Mouse (Mus musculus): ENCODE results near the gene Traf3.

Gene Traf3

DNA sequence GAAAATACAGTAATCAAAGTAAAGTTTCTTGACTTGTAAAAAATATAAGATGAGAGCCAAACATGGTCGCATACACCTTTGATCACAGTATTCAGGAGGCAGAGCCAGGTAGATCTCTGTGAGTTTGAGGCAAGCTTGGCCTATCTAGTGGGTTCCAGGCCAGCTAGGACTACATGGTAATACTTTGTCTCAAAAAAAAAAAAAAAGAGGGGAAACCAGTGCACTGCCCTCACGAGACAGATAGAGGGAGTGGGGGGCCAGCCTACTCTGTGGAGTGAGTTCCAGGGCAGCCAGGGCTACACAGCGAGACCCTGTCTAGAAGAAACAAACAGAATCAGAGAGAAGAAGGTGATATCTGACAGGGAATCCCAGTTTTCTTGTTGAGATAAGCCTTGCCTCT lies 41.5 kb downstream of the Traf3 start:
- DNase-seq, result no peak

DNA sequence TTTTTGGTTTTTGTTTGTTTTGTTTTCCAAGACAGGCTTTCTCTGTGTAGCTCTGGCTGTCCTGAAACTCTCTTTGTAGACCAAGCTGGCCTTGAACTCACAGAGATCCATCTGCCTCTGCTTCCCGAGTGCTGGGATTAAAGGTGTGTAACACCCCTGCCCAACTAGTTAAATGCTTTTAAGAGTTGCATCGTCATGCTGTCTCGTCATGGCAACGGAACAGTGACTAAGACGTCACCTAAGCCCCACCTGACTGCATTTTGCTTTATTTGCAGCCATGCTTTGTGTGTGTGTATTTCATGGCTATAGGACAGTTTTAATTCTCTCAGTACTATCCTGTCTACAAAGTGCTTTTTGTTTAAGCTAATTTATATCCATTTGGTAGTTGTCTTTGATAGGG lies 45.6 kb downstream of the Traf3 start:
- DNase-seq, result no peak

DNA sequence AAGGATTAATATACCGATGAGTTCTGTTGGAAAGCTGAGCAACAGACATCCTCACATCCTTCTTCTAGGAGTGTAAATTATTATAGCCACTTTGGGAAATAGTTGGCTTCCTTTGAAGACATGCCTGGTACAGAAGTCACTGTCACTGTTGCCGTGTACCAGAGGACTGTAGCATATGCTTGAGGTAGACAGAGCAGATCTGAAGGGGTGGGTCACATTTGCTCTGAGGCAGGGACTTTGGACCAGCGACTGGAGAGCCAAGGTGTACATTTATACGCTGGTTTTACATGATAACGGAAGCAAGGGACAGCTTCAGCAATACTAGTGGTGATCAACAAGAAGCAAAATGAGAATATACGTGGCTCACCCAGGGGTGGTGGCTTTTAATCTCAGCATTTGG lies 52.7 kb downstream of the Traf3 start:
- DNase-seq, result no peak

DNA sequence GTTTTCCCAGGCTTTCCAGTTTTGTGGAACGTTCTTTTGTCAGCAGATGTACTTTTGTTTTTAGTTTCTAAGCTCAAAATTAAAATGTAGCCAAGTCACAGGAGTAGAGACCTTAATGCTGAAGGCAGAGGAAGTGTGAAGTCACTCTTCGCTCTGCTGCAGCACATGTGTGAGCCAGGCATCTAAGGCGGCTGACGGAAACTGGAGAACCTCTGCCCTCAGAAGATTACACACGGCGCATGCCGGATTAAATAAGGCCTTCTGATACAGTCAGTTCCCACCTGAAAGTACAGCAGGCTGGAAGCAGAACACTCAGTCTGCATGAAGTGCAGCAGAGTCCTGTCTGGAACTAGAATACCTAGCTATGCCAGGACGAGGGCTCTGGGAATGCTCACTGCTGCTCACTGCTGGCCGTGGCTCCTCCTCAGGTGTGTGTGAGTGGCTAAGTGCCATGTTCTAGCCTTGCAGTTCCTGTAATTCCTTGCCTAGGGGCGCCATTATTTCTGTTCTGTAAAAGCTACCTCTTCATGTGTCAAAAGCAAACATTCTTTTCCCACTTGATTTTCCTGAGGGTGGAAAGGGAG lies 59.1 kb downstream of the Traf3 start:
- DNase-seq, result no peak

DNA sequence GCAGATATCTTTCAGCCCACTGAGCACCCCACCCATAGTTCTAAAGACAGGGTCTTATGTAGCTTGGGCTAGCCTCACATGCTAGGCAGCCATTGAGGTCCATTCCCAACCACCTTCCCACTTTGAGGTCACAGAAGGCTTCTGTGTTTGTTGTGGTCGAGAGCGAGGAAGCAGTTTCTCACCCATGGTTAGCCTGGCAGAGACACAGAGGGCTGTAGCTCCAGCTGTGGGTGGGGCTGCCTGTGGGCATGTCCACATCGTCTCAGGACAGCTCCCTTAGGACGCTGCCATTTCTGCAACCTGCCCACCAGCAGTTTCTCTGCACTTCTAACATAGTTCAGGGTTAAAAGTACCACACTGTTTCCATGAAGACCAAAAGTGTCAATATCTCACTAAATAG lies 61.2 kb downstream of the Traf3 start:
- DNase-seq, result no peak

DNA sequence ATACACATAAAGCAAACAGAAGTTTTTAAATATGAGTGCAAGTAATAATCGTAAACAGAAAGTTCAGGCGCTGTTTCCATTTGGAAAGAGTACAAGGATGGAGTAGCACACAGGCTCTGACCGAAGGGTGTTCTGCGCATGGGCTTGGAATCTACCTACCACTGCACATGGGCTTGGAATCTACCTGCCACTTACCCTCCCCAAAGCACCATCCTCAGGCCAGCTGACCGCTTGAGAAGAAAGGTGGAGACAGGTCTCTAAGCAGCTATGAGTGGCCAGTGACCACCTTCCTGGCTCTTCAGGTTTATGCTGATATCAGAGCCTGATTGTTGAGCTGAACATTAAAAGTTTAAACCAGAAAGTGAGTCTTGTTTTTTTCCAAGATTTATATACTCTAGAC lies 62.3 kb downstream of the Traf3 start:
- DNase-seq, result no peak

DNA sequence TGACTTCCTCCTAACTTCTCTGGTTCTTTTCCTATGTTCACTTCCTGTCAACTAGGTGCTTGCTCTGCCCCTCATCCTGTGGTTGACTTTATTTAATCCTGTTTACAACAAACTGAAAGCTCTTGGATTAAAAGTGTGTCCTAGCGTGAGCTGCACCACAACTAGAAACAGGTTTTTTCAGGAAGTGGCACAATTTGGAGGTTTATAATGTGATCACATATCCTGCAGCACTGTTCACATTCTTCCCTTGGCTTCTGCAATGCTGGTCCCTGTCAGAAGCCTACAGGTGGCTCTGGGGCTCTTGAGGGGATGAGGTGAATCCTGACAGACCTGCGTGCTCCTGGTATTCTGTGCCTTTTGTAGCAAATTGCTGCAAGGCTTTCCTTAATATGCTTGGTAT lies 64.6 kb downstream of the Traf3 start:
- no peak for DNase-seq

DNA sequence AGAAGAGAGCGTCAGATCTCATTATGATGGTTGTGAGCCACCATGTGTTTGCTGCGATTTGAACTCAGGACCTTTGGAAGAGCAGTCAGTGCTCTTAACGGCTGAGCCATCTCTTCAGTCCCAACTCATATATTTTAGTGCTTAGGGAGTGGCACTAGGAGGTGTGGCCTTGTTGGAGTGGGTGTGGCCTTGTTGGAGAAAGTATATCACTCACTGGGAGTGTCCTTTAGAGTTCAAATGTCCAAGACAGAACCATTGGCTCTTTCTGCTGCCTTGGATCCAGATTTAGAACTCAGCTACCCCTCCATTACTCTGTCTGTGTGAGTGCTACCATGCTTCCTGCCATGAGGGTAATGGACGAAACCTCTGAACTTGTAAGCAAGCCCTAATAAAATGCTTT lies 67.6 kb downstream of the Traf3 start:
- no peak for DNase-seq

DNA sequence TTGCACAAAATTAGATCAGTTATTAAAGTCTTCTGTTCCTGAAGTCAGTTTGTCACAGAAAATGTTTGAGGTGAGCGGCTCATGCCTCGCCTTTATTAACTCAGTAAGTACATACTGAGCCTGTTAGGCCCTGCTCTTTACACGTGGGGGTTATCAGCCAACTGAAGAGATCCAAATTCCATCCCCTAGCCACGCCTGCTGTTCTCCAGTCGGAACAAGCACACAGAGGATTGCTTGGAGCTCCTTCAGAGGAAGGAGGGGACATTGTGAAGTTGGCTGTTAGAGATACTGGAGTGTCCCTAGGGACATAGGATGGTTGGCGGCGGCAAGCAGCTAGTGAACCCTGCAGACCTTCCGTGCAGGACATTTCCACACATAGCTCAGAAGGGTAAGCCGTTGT lies 68.2 kb downstream of the Traf3 start:
- no peak for DNase-seq

DNA sequence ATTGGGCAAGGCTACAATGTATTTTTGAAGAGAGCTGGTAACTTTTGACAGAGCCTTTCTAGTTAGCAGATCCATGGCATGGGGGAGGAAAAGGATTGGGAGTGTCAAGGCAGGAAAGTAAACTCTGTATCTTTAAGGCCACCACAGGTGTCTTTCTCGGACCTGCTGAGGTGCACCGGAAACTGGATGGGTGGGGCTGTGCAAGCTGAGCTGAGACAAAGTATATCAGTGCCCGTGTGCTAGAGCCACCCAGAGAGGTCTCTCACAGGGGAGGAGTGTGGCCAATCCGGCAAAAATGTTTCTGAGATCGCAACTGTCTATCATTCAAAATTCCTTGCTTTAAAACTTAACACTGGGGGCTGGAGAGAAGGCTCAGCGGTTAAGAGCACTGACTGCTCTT lies 69.5 kb downstream of the Traf3 start:
- no peak for DNase-seq

DNA sequence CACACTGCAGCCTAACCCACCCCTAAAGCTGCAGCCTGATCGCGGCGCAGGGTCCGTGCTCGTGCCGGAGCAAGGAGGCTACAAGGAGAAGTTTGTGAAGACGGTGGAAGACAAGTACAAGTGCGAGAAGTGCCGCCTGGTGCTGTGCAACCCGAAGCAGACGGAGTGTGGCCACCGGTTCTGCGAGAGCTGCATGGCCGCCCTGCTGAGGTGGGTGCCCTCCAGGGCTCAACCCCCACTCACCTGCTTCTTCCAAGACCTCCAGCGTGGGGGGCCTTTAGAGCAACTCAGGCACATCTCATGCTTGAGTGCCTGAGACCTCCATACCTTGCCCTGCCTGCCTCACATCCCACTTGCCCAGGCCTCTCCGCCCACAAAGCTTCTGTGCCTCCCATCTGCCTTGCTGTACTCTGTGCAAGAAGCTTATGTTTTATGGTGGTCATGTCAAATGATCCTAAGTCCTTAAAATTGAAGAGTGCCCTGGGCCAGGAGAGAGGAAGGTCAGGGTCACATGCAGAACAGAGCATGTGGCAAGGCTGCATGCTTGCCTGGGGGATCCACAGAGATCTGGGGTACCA lies 71.5 kb downstream of the Traf3 start:
- no peak for DNase-seq

DNA sequence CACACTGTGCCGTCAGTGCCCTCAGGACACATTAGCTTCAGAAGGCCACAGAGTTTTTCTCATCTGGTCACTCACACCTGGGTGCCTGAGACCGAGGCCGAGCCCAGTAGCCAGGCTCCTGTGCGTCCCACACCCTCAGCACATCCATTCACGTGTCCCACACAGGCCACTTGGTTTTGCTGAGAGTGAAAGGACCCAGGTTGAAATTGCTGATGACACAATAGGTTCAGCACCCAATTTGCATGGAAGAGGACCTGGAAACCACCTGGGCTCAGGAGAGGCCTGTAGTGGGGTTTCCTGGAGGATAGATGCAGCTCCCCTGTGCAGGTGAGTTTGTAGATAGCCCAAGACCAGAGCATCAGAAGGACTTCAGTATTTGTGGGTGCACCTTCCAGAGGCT lies 72.2 kb downstream of the Traf3 start:
- no peak for DNase-seq

DNA sequence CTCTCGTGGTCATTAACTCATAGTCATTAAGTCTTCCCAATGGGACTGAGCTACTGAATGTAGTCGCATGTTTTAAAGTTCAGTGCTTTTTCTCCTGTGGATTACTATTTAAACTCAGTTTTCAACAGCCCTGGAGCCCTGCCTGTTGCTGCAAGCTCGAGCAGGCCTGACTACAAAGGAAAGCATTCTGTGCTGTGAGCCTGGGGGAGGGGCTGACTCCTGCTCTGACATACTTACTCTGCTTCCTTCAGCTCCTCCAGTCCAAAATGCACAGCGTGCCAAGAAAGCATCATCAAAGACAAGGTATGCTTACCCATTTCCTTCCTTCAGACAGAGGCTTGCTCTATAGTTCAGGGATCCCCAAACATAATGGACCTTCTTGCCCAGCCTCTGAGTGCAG lies 72.6 kb downstream of the Traf3 start:
- DNase-seq, result no peak

DNA sequence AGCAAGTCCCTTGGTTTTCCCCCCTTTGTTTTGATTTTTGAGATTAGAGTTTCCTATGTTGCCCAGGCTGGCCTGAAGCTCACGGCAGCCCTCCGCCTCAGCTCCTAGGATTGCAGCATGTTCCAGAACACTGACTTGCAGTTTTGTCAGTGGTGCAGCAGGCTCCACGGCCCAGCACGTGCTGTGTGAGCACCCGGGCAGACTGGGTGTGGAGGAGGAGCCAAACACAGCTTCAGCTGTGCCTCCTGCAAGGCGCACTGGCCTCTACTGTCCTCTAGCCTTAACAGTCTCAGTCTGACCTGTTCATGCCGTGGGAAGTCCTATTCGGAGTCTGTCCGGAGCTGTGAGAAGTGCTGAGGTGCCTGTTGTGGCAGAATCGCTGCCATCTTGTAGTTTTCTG lies 73.8 kb downstream of the Traf3 start:
- DNase-seq, result no peak

DNA sequence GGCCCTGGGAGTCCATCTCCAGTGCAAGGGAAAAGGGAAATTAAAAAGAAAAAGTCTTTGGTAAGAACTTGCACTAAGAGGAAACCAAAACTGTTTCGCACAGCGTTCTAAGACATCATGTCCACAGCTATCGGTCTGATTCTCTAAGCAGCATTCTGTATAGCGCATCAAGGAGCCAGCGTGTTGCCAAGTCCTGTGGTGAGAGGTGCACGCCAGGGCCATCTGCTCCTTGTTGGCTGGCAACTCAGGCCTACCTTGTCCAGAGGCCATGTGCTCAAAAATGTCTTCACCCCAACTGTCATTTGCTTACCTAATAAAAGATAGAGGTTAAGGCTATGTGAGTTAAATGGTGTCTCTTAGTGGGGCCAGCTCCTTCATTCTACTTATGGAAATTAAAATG lies 75.7 kb downstream of the Traf3 start:
- peak; percentile 98 for DNase-seq

DNA sequence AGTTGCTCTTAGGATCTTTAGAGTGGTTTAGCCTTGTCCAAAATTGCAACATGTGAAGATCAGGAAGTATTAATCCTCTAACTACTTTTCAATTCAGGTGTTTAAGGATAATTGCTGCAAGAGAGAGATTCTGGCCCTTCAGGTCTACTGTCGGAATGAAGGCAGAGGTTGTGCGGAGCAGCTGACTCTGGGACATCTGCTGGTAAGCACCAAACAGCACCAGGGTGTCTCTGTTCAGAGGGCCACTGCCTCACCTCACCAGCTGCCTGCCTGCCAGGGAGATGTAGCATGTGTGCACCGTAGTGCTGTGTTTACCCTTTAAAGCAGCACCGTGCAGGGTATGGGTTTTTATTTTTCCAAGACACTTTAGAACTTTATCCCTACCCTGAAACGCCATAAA lies 76.2 kb downstream of the Traf3 start:
- no peak for DNase-seq

DNA sequence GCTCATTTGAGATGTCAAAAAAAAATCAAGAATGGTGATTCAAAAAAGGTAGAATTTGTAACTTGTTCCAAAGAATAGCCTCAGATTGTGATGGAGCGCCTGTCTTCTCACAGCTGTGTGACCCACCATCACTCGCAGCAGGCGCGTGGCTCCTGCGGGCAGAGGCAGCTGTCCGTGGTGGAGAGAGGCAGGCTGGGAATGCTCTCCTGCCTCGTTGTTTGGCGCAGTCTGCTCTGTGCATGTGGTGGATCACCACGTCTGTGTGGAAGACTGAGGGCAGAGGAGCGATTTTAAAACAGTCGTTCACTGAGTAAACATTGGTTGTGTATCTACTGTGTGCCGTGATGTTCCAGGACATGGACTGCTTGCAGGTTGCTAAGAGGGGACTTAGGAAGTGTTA lies 77.6 kb downstream of the Traf3 start:
- no peak for DNase-seq

DNA sequence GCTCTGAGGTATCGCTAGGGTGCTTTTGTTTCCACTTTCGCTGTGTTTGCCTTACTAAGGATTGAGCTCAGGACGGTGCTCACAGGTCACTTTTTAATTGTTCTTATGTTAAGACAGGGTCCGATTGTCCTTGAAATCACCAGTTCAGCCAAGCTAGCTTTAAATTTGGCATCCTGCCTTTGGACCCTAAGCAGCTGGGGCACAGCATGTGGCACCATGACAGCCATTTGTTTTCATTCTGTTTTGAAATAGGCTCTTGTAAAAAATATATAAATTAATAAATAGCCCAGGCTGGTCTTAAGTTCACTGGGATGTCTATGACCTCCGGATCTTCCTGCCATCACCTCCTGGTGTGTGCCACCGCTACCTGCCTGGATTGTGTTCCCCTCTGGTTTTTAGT lies 78.9 kb downstream of the Traf3 start:
- no peak for DNase-seq

DNA sequence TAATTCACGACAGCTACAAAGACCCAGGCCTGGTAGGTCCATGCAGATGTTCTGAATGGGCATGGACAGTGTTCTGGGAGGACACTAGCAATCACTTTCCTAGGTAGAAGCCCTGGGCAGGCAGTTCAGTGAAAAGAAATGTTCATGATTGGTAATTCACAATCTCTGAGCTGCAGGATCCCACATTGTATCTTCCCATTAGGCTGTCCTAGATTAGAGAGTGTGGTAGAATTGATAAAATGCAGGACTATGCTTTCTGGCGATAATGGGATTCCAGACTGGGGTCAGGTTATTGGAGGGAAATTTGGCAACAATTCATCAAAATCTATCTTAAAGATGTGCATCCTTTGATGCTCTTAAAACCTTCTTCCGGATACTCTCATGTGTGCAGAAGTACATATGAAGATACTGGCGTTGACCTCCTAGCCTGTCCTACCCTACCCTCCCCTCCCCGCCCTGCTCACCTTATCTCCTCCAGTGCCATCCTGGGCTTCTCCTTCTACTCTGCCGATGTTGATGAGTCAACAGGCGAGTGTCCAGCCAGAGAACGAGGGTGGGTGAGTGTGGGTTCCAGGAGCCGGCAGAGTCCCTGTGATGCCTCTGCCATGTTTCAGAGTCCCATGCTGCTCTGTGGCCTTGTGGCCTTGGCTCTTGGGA lies 80.8 kb downstream of the Traf3 start:
- DNase-seq, result no peak

DNA sequence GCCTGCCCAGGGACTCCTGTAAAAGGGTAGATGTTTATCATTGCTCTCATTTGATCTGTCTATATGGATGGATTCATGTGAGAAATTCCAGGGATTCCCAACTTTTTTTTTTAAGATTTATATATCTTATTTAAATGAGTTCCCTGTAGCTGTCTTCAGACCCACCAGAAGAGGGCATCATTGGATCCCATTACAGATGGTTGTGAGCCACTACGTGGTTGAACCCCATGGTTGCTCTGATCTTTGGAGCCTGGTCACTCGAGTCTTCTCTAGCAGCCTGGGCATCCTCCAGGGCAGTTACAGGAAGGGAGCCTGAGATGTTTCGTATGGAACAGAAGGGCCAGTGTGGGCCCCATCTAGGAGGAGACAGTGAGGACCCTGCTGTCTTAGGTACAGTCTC lies 82.9 kb downstream of the Traf3 start:
- no peak for DNase-seq

DNA sequence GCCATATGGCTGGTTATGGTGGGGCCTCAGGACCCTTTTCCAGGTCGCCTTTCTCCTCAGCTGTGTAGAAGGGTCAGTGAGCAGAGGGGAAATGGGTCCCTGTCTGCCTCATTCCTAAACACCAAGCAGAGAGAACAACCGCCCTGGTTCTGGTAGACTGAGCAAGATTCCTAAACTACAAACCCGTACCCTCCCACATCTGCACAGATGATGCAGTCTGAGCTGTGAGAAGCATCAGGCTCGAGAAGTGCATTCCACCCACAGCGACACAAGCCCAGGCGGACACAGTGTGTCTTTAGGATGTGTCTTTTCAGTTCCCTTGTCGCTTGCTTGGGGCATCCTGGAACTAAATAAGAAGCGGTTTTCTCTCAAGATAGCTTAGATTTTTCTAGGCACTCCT lies 83.9 kb downstream of the Traf3 start:
- no peak for DNase-seq

DNA sequence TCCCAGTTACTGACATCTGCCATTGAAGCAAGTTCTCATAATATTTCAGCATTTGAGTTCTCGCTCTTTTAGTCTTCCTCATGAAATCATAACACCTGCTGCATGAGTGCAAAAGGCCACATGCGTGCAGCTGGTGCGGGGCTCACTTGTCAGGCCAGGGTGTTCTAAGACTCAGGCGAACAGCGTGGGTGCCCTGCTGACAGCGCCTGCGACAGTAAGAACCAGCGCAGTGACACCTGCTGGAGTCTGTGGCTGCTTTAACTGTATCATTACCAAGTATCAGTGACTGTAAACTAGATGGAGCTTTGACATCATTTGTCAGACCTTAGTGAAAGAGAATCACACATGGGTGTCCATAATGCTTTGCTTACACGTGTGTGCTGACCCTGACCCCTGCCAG lies 85.1 kb downstream of the Traf3 start:
- no peak for DNase-seq

DNA sequence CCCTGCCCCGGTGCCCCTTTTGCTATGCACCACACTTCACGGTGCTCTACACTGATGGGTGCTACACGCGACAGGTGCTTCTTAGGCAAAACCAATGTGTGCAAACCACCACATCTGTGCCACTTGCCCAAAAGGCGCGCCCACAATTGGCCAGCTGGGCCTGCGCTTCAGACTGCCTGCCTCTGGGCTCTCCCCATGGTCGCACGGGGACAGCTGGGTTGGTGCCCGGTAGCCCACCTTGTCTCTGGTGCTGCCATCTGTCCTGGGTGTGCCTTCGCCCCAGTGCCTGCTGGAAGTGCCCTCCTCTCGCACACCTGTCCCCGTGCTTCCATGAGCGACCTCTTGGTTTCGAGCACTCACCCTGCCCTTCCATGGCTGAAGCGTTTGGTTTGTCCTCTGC lies 97.5 kb downstream of the Traf3 start:
- DNase-seq, result no peak

DNA sequence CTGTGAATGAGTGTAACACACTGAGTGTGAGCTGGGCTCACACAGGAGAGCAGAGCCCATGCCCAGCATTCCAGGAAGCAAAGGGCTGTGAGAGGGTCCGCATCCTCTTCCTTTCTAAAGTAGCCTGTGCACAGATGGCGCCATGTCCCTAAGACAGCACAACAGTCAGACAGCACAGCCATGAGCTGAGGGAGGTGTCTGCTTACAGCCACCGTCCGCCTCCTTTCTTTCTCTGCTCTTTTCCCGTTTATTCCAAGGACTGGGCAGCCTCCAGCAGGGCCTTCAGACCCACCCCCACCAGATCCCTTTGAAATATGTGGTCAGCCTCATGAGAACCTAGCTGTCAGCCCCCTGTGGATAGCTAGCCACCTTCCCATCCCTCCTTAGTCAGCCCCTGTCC lies 99.0 kb downstream of the Traf3 start:
- DNase-seq, result no peak

DNA sequence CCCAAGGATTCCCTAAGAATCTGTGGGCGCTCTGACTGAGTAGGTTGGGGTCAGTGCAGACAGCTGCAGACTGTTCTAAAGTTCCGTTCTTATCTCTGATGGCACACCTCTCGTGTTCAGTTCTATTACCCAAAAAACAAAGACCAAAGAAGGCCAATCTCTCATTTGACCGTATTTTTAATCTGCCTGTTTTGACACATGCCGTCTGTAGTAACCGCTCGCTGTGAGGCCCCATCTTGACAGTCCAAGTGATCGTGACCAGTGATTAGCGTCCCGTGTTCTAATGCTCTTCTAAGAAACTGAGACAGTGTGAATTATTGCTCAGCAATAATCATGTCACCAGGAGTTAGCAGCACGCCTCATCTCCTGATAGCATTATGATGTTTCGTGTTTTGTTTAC lies 100.4 kb downstream of the Traf3 start:
- DNase-seq, result no peak
